Mouse (Mus musculus) olfactory bulb, adult 2 months (tissue): ENCODE data around the gene Ankfn1.

Experiments
- CTCF ChIP-seq: fragments of 200-500 bp; IDR thresholded peaks from 2 replicates; pipeline ENCODE4 v1.5.1; 2012; ENCODE audit warnings: low read depth, mild to moderate bottlenecking, low read length, moderate library complexity; ENCODE audit not compliant: insufficient read depth
- POLR2A ChIP-seq: fragments of 200-500 bp; IDR thresholded peaks from 2 replicates; pipeline ENCODE4 v1.6.1; 2012; ENCODE audit warnings: mild to moderate bottlenecking, low read depth, low read length, moderate library complexity; ENCODE audit not compliant: insufficient read depth

DNA sequence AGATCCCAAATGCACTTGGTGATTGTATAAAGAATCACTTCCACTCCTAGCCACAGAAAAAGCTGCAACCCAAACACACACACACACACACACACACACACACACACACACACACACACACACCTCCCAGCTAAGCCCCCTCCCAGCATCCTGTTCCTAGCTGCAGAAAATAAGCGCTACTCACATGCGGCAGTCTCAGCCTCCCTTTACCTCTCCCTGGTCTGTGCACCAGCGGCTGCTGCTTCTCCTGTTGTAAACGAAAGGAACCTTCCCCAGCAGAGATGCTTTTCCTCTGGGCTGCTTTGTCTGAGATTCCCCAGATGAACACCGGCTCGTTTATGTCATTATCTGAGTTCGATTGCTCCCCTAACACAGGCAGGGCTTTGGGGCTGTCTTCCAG lies at the start of gene Ankfn1:
- TF ChIP-seq CTCF (no peak), POLR2A (no peak)
